Mouse (Mus musculus): Measurements from ENCODE around the gene Sh3bgrl2. TPM values are rescaled to one million over a fixed set of nuclear protein-coding genes. Genes with fewer than 3 reads are reported as not detected.

Sh3bgrl2 gene
- polyA plus RNA-seq, 1 experiment from 2014 or later: 12.0 TPM

DNA sequence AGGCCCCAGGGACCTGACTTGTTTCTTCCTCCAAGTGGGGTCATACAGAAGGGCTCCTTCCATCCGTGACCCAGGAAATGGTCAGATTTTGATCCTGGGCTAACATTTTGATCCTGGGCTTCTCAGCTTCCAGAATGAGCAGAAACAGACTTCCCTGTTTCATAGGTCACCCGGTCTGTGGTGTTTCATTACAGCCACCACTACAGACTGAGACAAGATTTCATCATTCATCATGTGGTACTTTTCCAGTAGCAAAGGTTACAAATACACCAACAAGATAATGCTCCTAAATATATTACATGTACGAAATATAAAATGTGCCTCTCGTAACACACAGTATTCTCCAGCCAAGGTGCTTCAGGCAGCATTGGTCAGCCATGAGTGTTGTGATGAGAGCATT, 27.3 kb downstream of the Sh3bgrl2 start:
- H3K4me3 ChIP-seq (replicated peaks): no peak overlapping the region
- no peak overlapping the region for H3K4me2 ChIP-seq
- no peak overlapping the region for H3K9ac ChIP-seq
- ATAC-seq (ENCODE audit: insufficient read depth): no peak
- no peaks in the 10 kb centered on the region for H3K36me3 ChIP-seq (replicated peaks)
- H3K9me3 ChIP-seq (replicated peaks): no peaks in the 10 kb centered on the region
- H3K27me3 ChIP-seq: no peaks in the 10 kb centered on the region
- H3K4me1 ChIP-seq (replicated peaks): peaks cover 15% of the 10 kb centered on the region
- no peak overlapping the region for H3K27ac ChIP-seq (replicated peaks)
- 41% methylated on average over 4 of the region's 4 CpGs for WGBS (ENCODE audit: insufficient replicate concordance)

DNA sequence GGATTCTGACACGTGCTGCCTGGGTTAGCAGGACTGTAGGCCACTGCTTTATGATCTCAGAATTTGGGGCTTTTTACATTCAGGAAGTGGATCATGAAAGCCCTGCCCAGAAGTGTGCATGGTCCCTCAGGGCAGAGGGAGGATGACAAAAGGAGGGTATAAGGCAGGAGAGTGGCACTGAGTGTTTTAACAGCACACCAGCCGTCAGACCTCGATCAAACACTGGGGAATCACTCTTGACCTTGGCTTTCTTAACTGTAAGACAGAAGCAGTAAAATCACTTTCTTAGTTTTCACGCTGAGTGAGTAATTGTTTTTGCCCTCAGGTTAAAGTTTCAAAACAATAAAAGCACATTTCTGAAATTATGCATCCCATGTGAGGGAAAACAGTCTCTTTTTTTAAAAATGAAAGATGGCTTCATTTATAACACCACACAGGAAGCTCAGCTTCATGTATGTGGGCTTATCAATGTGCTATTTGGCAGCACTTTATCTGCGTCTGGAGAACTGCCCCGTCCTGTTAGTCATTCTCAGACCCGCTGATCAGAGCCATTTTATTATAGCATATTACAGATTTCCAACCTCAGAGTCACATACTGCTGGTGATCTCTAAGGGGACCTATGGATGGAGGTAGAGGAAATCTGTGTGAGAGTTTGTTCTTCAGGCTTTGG, 28.0 kb downstream of the Sh3bgrl2 start:
- ATAC-seq (ENCODE audit: insufficient read depth): no peak
- no peak overlapping the region for H3K9ac ChIP-seq
- no peaks in the 10 kb centered on the region for H3K36me3 ChIP-seq (replicated peaks)
- no peak overlapping the region for H3K27ac ChIP-seq (replicated peaks)
- 44% methylated on average over 7 of the region's 7 CpGs for WGBS (ENCODE audit: insufficient replicate concordance)
- H3K4me2 ChIP-seq: no peak overlapping the region
- H3K9me3 ChIP-seq (replicated peaks): no peaks in the 10 kb centered on the region
- peaks cover 15% of the 10 kb centered on the region for H3K4me1 ChIP-seq (replicated peaks)
- H3K27me3 ChIP-seq: no peaks in the 10 kb centered on the region
- no peak overlapping the region for H3K4me3 ChIP-seq (replicated peaks)

DNA sequence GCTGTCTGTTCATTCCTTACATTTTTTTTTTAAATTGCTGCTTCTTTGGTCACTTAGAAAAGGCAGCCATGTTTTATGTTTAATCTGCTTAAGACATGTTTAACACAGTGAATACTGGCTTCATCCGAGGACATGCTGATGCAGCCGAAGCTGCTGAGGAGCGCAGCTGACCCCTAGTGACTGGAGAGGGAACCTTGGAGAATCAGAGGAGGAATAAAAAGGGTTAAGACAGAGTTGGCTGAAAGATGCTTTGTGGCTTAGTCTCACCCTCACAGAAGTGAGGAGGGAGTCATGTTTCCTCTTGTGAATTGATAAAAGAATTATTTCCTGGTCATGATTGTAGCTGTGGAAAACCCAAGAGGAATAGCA, 28.5 kb downstream of the Sh3bgrl2 start:
- H3K36me3 ChIP-seq (replicated peaks): no peaks in the 10 kb centered on the region
- no peaks in the 10 kb centered on the region for H3K27me3 ChIP-seq
- peaks cover 13% of the 10 kb centered on the region for H3K4me1 ChIP-seq (replicated peaks)
- H3K27ac ChIP-seq (replicated peaks): no peak overlapping the region
- no peak overlapping the region for H3K4me2 ChIP-seq
- H3K9me3 ChIP-seq (replicated peaks): no peaks in the 10 kb centered on the region
- no peak overlapping the region for H3K4me3 ChIP-seq (replicated peaks)
- WGBS (ENCODE audit: insufficient replicate concordance): 39% methylated on average over 3 of the region's 3 CpGs
- H3K9ac ChIP-seq: no peak overlapping the region
- ATAC-seq (ENCODE audit: insufficient read depth): no peak

DNA sequence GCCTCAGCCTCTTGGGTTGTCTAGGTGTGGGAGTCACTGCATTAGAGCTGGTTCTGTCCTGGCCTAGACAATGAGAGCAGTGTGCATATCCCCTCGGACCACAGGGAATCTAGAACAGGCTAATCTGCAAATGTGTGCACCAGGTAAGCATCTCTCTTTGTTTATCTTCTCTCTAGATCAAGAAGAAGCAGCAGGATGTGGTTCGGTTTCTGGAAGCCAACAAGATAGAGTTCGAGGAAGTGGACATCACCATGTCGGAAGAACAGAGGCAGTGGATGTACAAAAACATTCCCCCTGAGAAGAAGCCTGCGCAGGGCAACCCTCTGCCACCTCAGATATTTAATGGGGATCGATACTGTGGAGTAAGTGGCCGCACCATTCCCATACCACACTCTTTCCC, 29.1 kb downstream of the Sh3bgrl2 start:
- H3K9me3 ChIP-seq (replicated peaks): no peaks in the 10 kb centered on the region
- 57% methylated on average over 7 of the region's 7 CpGs for WGBS (ENCODE audit: insufficient replicate concordance)
- ATAC-seq (ENCODE audit: insufficient read depth): no peak
- no peak overlapping the region for H3K4me2 ChIP-seq
- no peaks in the 10 kb centered on the region for H3K27me3 ChIP-seq
- H3K27ac ChIP-seq (replicated peaks): no peak overlapping the region
- H3K4me3 ChIP-seq (replicated peaks): no peak overlapping the region
- no peak overlapping the region for H3K9ac ChIP-seq
- no peaks in the 10 kb centered on the region for H3K36me3 ChIP-seq (replicated peaks)
- H3K4me1 ChIP-seq (replicated peaks): peaks cover 11% of the 10 kb centered on the region

DNA sequence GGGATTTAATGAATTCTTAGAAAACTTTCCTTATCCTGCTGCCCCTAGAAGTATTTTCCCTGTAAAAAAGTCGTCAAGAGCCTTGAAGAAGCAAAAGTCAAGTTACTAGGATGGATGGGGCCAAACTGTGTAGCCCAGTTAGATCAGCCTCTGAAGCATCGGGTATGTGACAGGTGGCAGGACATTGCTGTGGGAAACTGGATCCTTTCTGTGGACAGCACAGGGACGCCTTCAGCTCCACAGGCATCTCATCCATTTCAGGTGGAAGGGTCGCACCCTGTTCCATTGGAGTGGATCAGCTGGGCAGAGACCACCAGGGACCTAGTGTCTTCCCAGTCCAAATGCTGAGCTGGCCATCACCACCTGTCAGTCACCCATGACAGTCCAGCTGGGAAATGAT, 30.9 kb downstream of the Sh3bgrl2 start:
- no peak overlapping the region for H3K27ac ChIP-seq (replicated peaks)
- H3K4me2 ChIP-seq: no peak overlapping the region
- WGBS (ENCODE audit: insufficient replicate concordance): 46% methylated on average over 4 of the region's 4 CpGs
- ATAC-seq (ENCODE audit: insufficient read depth): no peak
- no peak overlapping the region for H3K4me3 ChIP-seq (replicated peaks)
- H3K36me3 ChIP-seq (replicated peaks): no peaks in the 10 kb centered on the region; the same call in 1 of the 2 replicates
- H3K4me1 ChIP-seq (replicated peaks): peaks cover 3% of the 10 kb centered on the region; the same call in 1 of the 2 replicates
- H3K27me3 ChIP-seq: no peaks in the 10 kb centered on the region
- no peak overlapping the region for H3K9ac ChIP-seq
- H3K9me3 ChIP-seq (replicated peaks): no peaks in the 10 kb centered on the region

DNA sequence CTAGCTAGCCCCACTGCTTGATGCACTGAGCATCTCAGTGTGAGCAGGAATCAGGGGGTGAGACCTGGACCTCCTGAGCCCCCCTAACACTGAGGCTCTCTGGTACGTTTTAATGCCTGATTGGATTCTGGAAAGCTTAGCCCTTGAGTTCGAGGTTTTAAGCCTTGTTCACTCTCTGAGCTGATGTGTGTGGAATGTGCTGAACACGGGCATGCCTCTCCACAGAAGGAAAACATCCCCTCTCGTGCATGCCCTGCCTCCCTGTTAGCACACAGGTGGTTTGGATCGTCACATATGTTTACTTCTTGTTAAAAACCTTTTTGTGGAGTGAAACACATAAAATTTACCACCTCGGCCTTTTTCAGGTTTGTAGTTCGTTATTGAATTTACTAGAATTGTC, 34.6 kb downstream of the Sh3bgrl2 start:
- 55% methylated on average over 7 of the region's 7 CpGs for WGBS (ENCODE audit: insufficient replicate concordance)
- Histone ChIP-seq H3K27me3 (no peaks in the 10 kb centered on the region), H3K4me1 (replicated peaks) (no peaks in the 10 kb centered on the region), H3K36me3 (replicated peaks) (no peaks in the 10 kb centered on the region; the same call in 1 of the 2 replicates), H3K9me3 (replicated peaks) (no peaks in the 10 kb centered on the region), H3K9ac (no peak overlapping the region), H3K4me2 (no peak overlapping the region), H3K4me3 (replicated peaks) (no peak overlapping the region), H3K27ac (replicated peaks) (no peak overlapping the region)
- ATAC-seq (ENCODE audit: insufficient read depth): no peak

DNA sequence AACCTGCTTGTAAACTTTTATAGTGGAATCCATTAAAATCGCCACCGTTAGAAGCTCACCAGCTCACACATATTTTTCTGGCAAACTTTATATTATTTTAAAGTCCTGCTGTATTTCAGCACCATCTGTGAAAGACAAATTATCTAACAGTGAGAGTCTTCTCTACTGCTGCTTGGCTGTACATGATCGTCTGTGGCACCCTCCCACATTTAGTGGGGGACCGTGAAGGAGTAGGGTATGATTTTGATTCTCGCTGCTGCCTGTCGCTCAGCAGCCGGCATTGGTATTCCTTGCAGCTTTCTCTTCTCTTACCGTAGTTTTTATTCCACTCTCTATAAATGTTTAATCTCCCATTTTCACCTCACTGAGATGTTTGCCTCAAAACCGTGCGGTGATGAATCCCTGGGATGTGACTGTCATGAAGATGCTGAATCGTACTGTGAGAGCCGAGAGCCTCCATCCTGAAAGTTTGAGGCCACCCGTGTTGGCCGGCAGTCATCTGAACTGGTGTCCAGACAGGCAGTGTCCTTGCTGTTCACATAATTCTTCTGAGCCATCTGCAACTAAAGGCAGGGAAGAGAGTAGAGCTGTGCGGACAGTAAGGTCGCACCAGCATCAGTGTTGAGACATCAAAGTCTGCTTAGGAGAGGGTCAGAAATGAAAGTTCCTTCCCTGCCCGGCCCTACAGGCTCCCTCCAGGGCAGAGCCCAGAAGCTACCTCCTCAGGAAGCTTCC, 38.4 kb downstream of the Sh3bgrl2 start:
- Histone ChIP-seq H3K27ac (replicated peaks) (no peak overlapping the region), H3K27me3 (no peaks in the 10 kb centered on the region), H3K4me1 (replicated peaks) (no peaks in the 10 kb centered on the region), H3K9me3 (replicated peaks) (no peaks in the 10 kb centered on the region), H3K4me2 (no peak overlapping the region), H3K36me3 (replicated peaks) (no peaks in the 10 kb centered on the region; the same call in 1 of the 2 replicates), H3K9ac (no peak overlapping the region), H3K4me3 (replicated peaks) (no peak overlapping the region)
- no peak for ATAC-seq (ENCODE audit: insufficient read depth)
- 71% methylated on average over 17 of the region's 17 CpGs for WGBS (ENCODE audit: insufficient replicate concordance)

DNA sequence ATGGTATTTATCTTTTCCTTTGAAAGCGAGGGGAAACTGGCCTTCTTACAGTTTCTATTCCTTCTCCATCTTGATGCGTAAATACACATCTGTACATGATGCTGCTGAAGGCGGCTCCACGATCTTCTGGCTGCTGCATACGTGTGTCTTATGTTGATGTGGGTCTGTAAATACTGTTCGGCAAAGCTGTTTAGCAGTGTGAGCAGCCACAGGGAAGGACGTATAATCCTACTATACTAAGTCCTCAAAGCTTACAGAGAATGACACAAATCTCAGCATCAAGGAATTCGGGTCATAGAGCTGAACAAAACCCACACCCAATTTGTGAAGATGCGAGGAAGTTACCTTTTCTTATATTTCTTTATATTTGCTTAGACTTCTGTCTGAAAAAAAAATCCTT, 39.0 kb downstream of the Sh3bgrl2 start:
- Histone ChIP-seq H3K27ac (replicated peaks) (no peak overlapping the region), H3K4me3 (replicated peaks) (no peak overlapping the region), H3K27me3 (no peaks in the 10 kb centered on the region), H3K36me3 (replicated peaks) (no peaks in the 10 kb centered on the region; the same call in 1 of the 2 replicates), H3K4me1 (replicated peaks) (no peaks in the 10 kb centered on the region), H3K9me3 (replicated peaks) (no peaks in the 10 kb centered on the region), H3K4me2 (no peak overlapping the region), H3K9ac (no peak overlapping the region)
- no peak for ATAC-seq (ENCODE audit: insufficient read depth)
- WGBS (ENCODE audit: insufficient replicate concordance): 69% methylated on average over 9 of the region's 9 CpGs

DNA sequence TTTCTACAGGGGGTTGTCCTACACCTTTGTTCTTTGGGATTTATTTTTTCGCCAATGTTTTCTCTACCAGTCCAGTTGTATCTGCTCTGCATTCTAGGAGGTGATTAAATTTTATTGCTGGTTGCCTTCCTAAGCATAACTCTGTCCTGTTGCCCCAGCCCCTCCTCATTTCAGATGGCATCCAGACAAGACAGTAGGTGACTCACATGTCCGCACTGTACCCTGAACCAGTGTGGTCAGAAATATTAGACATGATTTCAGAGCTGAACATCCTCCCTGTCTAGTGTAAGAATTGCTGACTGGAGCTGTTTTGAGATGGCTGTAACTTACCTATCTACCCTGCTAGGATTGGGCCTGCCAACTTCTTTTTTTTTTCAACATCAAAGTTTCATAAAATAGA, 40.9 kb downstream of the Sh3bgrl2 start:
- Histone ChIP-seq H3K27ac (replicated peaks) (no peak overlapping the region), H3K4me3 (replicated peaks) (no peak overlapping the region), H3K36me3 (replicated peaks) (no peaks in the 10 kb centered on the region), H3K4me2 (no peak overlapping the region), H3K9ac (no peak overlapping the region), H3K27me3 (no peaks in the 10 kb centered on the region), H3K4me1 (replicated peaks) (no peaks in the 10 kb centered on the region), H3K9me3 (replicated peaks) (no peaks in the 10 kb centered on the region)
- no peak for ATAC-seq (ENCODE audit: insufficient read depth)
- 63% methylated on average over 2 of the region's 2 CpGs for WGBS (ENCODE audit: insufficient replicate concordance)

DNA sequence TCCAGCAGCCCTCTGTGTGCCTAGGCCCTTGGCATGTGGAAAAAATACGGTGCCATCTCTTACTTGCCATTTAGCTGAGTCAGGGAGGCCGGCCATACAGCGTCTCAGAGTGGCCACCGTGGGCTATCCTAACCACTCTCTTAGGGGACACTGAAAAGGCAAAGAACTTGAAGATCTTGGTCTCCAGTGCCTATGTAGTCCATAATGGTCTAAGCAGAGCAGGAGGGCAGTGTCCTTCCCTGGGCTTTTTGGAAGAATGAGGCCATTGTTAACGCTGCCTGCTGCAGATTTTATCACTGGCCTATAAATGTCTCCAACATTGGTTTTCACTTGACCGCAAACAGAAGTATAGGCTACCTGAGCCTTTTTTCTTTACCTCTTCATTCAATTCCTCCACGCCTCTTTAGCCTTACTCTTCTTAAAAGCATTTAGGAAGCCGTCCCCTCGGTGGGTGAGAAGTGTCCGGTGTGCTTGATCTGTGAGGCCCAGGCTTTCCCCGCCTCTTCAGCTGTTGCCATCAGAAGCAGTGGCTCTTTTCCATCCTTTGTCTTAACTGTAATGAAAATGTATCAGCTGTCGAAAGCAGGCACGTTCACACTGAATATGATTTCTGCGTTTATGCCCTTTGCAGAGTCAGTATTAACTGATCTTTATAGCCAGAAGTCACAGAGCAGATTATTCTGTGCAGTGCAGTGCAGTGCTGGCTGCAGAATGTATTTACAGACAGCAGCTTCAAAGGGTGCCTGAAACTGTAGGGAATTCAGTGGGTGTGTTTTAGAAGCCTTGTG, 41.7 kb downstream of the Sh3bgrl2 start:
- H3K4me1 ChIP-seq (replicated peaks): no peaks in the 10 kb centered on the region
- no peaks in the 10 kb centered on the region for H3K36me3 ChIP-seq (replicated peaks)
- H3K9ac ChIP-seq: no peak overlapping the region
- H3K27ac ChIP-seq (replicated peaks): no peak overlapping the region
- 62% methylated on average over 14 of the region's 14 CpGs for WGBS (ENCODE audit: insufficient replicate concordance)
- no peak for ATAC-seq (ENCODE audit: insufficient read depth)
- H3K4me3 ChIP-seq (replicated peaks): no peak overlapping the region
- no peak overlapping the region for H3K4me2 ChIP-seq
- H3K27me3 ChIP-seq: no peaks in the 10 kb centered on the region
- H3K9me3 ChIP-seq (replicated peaks): no peaks in the 10 kb centered on the region

DNA sequence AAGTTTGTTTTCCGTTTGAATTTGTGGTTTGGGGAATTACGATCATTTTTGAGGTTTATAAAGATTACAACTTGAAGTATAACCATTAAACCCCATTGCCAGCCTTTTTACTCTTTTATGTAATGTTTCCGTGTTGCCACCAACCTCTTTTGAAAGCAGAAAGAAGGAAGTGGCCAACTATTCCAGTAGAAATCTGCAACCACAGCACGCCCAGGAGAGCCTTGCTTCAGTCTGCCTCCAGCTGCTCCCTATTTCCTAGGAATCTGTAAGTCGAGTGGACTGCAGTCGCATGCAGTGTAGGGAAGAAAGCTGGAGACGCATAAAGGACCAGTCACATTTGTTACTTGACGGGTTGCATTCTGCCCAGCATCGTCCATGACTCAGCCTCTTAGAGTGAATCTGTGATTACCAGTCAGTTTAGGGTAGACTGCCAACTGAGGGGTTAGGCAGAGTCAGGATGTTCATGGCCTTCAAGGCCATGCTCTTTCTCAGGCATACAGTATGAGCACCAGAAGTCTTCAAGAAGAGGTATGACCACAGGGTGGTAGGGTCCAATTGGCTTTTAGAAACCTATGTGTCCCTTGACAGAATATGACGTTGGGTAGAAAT, 43.8 kb downstream of the Sh3bgrl2 start:
- no peak overlapping the region for H3K9ac ChIP-seq
- no peaks in the 10 kb centered on the region for H3K4me1 ChIP-seq (replicated peaks)
- H3K27me3 ChIP-seq: no peaks in the 10 kb centered on the region
- no peaks in the 10 kb centered on the region for H3K9me3 ChIP-seq (replicated peaks)
- H3K4me2 ChIP-seq: no peak overlapping the region
- no peak overlapping the region for H3K4me3 ChIP-seq (replicated peaks)
- no peaks in the 10 kb centered on the region for H3K36me3 ChIP-seq (replicated peaks)
- 57% methylated on average over 10 of the region's 10 CpGs for WGBS (ENCODE audit: insufficient replicate concordance)
- no peak overlapping the region for H3K27ac ChIP-seq (replicated peaks)
- no peak for ATAC-seq (ENCODE audit: insufficient read depth)
